Mouse (Mus musculus): Measurements from ENCODE around the gene Slc9a2.

GRCm38 (mm10) chr1:40634608-40635007 is 45.8 kb upstream of the Slc9a2 start:
- TF ChIP-seq CTCF (IDR thresholded peaks at IDR 0.05), result no peak
- no peak for TF ChIP-seq EP300 (IDR thresholded peaks at IDR 0.05)
